Comparison of ENCODE assay signal across 26 mouse cellular contexts in the genomic region with DNA sequence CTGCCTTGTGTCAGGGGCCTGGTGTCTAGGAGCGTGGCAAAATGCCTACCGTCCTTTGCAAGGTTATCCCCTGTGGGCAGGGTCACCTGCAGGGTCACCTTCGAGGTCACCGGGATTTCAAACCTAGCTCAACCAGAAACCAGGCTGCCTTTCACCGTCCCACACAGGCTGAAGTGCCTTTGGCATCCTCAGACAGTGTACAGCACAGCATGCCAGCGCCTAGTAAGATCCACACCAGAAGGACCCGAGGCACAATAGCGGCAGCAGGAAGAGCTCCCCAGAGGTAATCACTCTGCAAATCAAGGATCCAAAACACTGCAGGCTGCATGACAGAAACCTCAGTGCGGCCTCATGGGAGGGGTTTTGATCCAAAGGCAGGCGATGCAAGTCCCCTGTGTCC.
"Had no signal": no experiment of that assay in that cellular context is flagged by ENCODE, and none has a peak within 500 bp of the region (broad histone marks: within the 10 kb centered on the region; RNA-seq: fewer than 3 reads in every experiment).

No protein-coding gene starts in this region.

- H3K27ac ChIP-seq: heart, adult 2 months; heart, embryonic 13.5 days; heart, embryonic 15.5 days; hindbrain, embryonic 13.5 days; hindbrain, embryonic 15.5 days; hindbrain, postnatal 0 days; kidney, embryonic 15.5 days; kidney, postnatal 0 days; limb, embryonic 13.5 days; limb, embryonic 15.5 days; liver, embryonic 12.5 days; liver, embryonic 14.5 days had no signal

- H3K9me3 ChIP-seq: heart, embryonic 15.5 days; hindbrain, embryonic 13.5 days; hindbrain, embryonic 15.5 days; limb, embryonic 15.5 days had no signal

- H3K4me3 ChIP-seq: heart, adult 2 months; heart, embryonic 13.5 days; heart, embryonic 15.5 days; hindbrain, embryonic 13.5 days; hindbrain, embryonic 15.5 days; kidney, embryonic 15.5 days; limb, embryonic 13.5 days; limb, embryonic 15.5 days; liver, embryonic 12.5 days had no signal

- H3K4me1 ChIP-seq: liver, embryonic 12.5 days had no signal

- DNase-seq: gastrocnemius, postnatal 14 days; gastrocnemius, postnatal 36 days; heart, adult 11 months; heart, adult 2 months; heart, postnatal 14 days; heart, postnatal 36 days; kidney, adult 11 months; kidney, adult 2 months; kidney, adult 9 months; kidney, postnatal 14 days; kidney, postnatal 36 days; layer of hippocampus, adult 9-11 months; layer of hippocampus, postnatal 36 days; left cerebral cortex, postnatal 4 days had no signal

- H3K36me3 ChIP-seq: heart, embryonic 13.5 days; heart, embryonic 15.5 days; hindbrain, embryonic 13.5 days; hindbrain, embryonic 15.5 days; kidney, embryonic 15.5 days; limb, embryonic 13.5 days; limb, embryonic 15.5 days; liver, embryonic 12.5 days had no signal

- H3K9ac ChIP-seq: heart, embryonic 13.5 days; heart, embryonic 15.5 days; hindbrain, embryonic 13.5 days; hindbrain, embryonic 15.5 days; kidney, embryonic 15.5 days; limb, embryonic 15.5 days; liver, embryonic 12.5 days; liver, embryonic 14.5 days had no signal

- ATAC-seq: hindbrain, postnatal 0 days; intestine, embryonic 16.5 days; liver, embryonic 12.5 days had no signal
